In the genomic region with DNA sequence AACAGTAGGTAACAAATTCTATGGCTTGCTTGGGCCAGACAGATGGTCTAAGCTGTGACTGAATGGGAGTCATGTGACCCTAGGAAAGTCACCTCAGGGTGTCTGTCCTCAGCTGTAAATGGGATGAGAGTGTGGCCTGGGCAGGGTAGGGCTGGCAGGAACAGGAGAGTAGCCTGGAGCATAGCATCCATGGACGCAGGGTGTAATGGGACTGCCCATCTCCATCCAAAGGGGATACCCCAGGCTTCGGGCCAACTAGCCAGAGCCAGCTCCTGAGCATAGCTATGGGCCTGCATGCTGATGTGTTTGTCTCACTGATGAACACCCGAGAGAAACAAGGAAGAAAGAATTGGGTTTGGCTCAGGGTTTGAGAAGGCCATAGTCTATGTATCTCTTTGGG, we compare ENCODE assay signal across 19 mouse cellular contexts.
"Had no signal": no experiment of that assay in that cellular context is flagged by ENCODE, and none has a peak within 500 bp of the region (broad histone marks: within the 10 kb centered on the region; RNA-seq: fewer than 3 reads in every experiment).

No protein-coding gene starts in this region.

- H3K9me3 ChIP-seq: lung, embryonic 15.5 days; midbrain, embryonic 13.5 days; midbrain, embryonic 15.5 days; neural tube, embryonic 12.5 days; stomach, embryonic 15.5 days had no signal

- ATAC-seq: lung, postnatal 0 days; midbrain, embryonic 13.5 days; midbrain, embryonic 15.5 days had no signal

- DNase-seq: lung, adult 2 months; lung, postnatal 14 days; lung, postnatal 36 days; retina, postnatal 1 day; right cerebral cortex, adult 18-20 months; right cerebral cortex, postnatal 14 days; thymus, adult 2 months; thymus, postnatal 25 days; thymus, postnatal 4 days had no signal

- H3K4me2 ChIP-seq: lung, embryonic 15.5 days; midbrain, embryonic 11.5 days; midbrain, embryonic 13.5 days; midbrain, embryonic 15.5 days; neural tube, embryonic 12.5 days; stomach, embryonic 15.5 days had no signal

- H3K27ac ChIP-seq: lung, embryonic 15.5 days; macrophage; midbrain, embryonic 13.5 days; midbrain, embryonic 15.5 days; neural tube, embryonic 12.5 days; stomach, embryonic 15.5 days; stomach, postnatal 0 days had no signal

- H3K36me3 ChIP-seq: lung, embryonic 15.5 days; midbrain, embryonic 13.5 days; midbrain, embryonic 15.5 days; neural tube, embryonic 12.5 days; stomach, embryonic 15.5 days had no signal

- H3K9ac ChIP-seq: lung, embryonic 15.5 days; midbrain, embryonic 13.5 days; midbrain, embryonic 15.5 days; neural tube, embryonic 12.5 days; stomach, embryonic 15.5 days had no signal

- H3K4me3 ChIP-seq: lung, embryonic 15.5 days; megakaryocyte, embryonic 14.5 days; midbrain, embryonic 13.5 days; midbrain, embryonic 15.5 days; neural tube, embryonic 12.5 days; stomach, embryonic 15.5 days had no signal
